Mouse (Mus musculus) T-helper 1 cell (primary cell): ENCODE measurements around the gene Galnt16.

ENCODE experiments used
- in situ Hi-C: fragments of 300-600 bp; cut with MboI, MseI; formaldehyde crosslinking; loops from one replicate; pipeline ENCODE4 v1.15.1; 2025; ENCODE audit warnings: high pct_unique_total_duplicates

The Galnt16 gene

DNA sequence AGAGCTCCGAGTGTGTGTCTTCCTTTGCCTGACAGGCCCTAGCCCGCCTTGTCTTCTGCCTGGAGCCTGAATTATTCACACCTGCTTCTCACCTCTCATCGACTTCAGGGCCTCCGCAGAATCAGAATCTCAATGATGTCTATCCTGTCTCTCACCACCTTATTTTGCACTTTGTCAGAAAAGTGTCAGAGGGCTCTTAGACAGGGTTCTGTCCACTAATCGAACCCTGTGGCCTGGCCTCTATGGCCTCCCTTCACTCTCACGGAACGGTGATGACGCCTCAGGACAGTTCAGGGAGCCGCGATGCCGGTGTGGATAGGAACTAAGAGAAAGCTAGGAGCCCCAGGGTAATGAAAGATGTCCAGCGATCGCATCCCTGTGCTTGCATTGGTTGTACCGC, at the start of gene Galnt16:
Gene Galnt16, plus strand, starts transcription at position 301 of the 400 bp plus-strand sequence.
- in situ Hi-C loops: no loop called here

DNA sequence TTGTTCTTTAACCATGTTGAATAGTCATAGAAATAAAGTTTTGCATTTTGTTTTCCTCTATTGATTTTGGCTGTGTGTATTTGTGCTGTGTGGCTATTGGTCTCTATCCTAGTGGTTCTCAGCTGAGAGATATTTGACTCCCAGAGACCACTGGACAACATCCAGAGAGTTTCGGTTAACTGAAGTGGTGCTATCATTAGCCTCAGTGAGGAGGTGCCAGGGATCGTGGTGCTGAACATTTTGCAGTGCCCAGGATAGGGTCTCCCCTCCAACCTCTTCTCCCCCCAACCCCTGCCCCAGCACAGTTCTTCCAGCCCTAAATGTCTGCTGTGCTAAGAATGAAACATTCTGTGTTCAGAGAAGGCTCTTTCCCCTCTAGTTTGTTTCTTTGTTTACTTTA, 47.9 kb upstream of the Galnt16 start:
- in situ Hi-C loops: no loop called here

DNA sequence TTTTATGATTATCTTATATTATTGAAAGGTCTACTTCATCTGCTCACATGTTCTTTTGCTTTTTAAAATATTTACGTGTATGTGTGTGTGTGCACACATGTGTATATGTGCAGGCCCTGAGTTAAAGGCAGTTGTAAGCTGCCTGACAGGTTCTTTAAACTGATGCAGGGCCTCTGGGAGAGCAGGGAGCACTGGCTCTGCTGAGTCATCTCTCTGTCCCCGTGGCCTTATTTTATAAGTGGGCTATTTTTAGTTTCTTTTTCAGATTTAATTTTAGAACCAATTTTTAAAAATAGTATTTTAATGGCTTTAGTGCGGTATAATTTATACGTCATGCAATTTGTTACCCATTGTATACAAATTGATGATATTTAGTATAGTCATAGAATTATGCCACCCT, 46.2 kb upstream of the Galnt16 start:
- in situ Hi-C loops: no loop called here

DNA sequence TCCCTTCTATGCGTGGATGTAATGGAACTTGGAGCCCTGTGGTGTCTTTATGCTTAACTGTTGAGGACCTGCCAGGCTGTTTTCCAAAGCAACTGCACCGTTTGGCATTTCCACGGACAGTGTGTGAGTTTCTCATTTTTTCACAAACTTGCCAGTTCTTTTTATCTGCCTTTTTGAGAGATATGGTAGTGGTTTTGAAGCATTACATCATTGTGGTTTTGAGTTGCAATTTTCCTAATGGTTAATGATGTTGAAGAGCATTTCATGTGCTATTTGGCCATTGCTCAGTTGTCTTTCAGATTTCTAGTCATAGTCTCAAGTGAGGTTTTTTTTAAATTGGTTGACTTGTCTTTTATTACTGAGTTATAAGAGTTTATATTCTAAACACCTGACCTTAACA, 44.3 kb upstream of the Galnt16 start:
- in situ Hi-C loops: no loop called here

DNA sequence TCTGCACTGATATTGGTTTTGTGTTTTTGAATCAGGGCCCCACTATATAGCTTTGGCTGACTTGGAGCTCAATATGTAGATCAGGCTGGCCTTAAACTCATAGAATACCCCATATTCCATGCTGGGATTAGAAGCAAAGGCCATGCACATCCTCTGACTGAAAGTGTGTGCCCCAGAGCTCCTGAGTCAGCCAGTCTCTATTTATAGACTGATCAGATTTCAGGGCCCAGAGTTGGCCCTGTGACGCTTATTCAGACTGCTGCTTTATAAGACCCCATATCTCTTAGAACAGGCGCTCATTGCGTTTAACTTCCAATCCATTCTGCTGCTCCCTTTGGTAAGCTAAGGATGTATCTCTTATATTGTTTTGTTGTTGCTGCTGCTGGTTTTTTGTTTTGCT, 38.1 kb upstream of the Galnt16 start:
- in situ Hi-C loops: no loop called here

DNA sequence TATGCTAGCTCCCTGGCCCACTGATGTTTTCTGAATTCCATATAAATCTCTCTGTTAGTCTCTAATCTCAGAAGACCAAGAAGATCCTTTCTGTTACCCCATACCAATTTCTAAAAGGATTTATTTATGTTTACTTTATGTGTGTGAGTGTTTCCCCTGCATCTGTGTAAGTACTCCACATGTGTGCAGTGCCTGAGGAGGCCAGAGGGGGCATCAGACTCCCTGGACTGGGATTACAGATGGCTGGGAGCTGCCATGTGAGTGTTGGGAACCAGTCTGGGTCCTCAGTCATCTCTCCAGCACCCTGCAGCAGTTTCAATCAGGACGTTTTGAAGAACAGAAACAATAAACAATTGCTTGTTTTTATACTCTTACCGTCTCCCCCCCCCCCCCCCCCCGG, 34.7 kb upstream of the Galnt16 start:
- in situ Hi-C loops: no loop called here

DNA sequence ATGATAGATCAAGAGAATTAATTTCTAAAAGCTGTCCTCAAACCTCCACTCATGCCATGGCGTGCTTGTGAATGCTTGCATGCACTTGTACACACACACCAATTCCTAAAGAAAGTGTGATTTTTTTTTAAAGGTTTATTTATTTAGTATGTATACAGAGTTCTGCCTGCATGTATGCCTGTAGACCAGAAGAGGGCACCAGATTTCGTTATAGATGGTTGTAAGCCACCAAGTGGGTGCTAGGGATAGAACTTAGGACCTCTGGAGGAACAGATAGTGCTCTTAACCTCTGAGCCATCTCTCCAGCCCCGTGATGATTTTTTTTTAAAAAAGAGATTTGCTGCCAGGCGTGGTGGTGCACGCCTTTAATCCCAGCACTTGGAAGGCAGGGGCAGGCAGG, 24.8 kb upstream of the Galnt16 start:
- in situ Hi-C loops: no loop called here

DNA sequence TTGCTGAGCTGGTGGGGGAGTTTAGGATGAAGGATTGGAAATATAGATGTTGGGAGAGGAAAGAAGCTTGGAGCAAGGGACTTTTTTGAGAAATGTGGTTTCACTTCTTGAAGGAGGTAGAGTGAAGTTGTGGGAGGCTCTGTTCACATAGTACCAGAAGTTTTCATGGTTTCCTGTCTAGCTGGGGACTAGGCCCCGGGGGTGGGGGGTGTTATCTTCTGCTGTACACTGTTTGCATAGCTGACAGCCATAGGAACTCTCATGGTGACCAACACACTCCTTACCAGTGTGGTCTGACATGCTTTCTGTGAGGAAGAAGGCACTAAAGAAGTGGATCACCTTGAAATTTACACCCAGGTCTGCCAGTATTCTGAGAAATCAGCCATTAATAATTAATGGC, 22.4 kb upstream of the Galnt16 start:
- in situ Hi-C loops: no loop called here

DNA sequence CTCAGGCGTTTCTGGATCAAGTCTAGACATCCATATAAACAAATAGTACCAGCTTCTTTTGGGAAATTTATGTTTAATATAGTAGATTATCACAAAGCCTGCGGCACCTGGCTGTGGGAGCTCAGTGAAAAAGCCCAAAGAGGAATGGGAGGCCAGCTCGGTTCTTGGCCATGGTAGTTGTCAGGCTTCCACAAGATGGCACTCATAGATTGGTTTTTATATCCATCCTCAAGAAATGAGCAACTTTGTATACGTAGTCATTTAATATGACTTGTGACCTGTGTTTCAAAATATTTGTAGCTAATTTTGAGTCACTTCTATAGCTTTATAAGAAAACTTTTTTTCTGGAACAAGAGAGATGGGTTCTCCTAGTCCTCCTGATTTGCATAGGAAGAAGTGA, 19.7 kb upstream of the Galnt16 start:
- in situ Hi-C loops: no loop called here

DNA sequence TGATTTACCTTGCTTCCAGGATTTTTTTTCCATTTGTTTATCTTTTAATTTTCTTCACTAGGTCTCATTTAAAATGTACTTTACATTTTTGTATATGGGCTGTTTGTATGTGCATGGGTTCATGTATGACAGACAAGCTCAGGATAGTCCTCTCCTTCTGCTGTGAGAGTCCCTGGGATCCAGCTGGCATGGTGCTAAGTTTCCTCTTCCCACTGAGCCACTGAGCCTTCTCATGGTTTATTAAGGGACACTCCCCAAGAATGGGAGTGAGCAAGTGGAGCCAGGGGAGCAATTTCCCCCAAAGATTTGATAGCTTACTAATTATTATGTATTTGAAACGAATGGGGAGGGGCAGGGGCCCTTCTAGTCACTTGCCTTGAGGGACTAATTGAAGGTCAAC, 17.6 kb upstream of the Galnt16 start:
- in situ Hi-C loops: no loop called here

DNA sequence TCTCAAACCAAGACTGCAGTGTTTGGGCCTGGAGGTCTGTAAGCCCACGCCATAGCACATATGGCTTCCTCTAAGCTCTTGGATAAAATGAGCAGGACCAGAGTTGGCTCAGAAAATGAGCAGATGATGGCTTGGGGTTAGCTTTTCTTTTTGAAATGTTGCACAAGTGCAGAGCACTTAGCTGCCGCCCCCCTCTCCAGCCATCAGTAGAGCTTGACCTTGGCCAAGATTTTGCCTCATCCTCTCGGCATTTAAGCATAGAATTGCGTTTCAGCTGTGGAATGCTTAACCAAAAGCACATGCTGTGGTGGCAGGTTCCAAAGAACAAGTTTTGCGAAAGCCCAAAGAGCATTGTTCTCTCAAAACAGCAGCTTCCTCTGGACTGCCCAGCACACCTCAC, 13.4 kb upstream of the Galnt16 start:
- in situ Hi-C loops: no loop called here

DNA sequence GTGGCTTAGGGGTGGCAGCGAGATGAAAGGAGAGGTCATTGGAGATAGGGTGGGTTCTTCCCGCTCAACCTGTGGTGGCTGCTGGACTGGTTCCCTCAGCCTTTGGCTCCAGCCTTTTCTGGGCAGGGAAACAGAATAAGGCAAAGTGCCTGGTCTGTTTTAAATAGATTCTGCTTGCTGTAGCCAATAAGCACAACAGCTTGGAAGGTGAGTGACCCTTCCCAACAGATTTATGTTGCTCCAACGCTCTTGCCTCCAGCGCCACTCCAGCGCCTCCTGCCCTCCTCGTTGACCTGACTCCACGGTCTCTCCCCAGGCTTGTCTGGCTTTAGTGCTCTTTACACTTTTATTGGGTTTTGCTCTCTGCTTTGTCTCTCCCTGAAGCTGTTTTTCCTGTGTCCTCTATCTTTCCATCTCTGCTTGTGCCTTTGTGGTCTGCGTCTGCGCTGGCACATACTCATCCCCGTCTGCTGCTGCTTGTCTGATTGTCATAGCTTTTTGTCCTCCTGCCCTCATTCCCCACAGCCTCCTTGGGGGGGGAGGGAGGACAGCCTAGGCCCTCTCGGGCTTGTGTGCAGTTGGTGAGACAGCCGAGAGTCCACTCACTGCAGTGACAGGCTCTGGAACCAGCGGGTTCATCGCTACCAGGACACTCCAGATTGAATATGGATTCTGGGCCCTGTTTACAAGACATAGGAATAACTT, 10.9 kb upstream of the Galnt16 start:
- in situ Hi-C loops: no loop called here

DNA sequence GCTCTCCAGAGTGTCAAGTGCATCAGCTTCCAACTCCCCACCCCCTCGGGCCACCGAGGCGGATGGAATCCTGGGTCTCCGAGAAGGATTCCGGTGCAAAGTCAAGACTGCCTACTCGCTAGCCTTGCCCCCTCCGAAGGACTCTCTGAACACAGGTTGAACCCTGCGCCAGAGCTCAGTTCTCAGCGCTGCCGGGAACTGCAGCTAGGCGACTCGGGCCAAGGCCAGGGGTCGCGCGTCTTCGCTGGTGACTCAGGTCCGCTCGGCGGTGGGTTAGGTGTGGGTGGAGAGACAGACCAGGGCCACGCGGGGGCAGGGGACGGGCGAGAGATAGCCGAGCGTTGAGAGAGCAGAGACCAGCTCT, 298 bp downstream of the Galnt16 start:
- in situ Hi-C loops: no loop called here

DNA sequence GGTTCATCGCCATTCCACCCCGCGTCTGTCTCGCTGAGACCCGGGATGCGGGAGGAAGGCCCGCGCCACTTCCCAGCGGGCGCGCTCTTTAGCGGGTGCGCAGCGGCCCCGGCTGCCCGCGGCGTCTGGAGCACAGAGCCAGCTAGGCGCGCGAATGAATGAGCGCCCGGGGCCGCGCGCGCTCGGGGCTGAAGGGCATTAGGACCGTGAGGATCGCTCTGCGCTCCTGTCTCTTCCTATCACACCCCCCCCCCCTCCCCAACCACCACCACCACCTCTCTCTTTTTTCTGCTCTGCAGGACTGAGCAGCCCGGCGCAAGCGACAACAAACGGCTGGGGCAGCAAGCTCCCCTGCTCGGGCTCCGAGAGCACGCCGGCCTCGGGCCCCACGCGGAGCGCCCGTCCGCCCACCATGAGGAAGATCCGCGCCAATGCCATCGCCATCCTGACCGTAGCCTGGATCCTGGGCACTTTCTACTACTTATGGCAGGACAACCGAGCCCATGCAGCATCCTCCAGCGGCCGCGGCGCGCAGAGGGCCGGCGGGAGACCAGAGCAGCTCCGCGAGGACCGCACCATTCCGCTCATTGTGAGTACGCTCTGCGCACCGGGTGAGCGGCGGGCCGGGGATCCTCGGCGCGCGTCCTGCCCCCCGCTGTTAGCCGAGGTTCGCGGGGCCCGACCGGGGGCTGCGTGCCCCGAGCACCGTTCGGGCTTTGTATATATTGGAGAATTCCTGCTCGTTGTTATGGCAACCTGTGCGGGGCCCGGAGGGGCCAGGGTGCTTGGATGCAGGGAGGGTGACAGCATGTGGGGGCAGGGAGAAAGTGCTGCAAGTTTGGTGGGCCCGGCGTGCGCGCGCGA, 912 bp downstream of the Galnt16 start:
- in situ Hi-C loops: no loop called here

DNA sequence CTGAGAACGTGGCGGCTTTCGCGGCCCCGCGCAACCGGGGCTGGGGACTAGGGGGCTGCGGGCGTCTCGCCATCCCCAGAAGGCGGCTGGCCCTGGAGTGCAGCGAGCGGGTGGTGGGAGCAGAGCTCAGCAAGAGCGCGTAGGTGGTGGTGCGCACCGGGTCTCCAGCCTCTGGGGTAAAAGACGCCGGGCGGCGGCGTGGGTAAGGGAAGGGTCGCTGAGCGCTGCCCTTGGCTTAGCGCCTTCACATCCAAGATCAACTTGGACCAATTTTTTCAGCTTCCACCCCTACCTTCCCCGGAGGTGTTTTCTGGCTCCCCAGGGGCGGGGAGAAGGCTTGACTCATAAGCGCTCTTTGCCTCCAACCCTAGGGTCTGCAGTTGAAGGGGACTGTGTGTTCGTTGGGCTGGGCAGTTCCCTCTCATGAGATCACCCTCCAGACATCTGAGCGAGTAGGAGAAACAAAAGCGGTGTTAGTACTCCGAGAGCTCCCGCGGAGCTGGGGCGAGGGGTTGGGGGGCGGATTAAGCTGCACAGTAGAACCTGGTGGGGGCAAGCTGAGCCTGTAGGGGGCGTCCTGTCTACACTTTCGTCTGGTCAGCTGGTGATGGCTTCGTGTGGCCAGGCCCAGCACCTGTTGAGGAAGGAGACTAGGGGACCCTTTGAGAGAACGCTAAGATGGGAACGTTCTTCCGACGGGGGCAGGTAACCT, 1.7 kb downstream of the Galnt16 start:
- in situ Hi-C loops: no loop called here

DNA sequence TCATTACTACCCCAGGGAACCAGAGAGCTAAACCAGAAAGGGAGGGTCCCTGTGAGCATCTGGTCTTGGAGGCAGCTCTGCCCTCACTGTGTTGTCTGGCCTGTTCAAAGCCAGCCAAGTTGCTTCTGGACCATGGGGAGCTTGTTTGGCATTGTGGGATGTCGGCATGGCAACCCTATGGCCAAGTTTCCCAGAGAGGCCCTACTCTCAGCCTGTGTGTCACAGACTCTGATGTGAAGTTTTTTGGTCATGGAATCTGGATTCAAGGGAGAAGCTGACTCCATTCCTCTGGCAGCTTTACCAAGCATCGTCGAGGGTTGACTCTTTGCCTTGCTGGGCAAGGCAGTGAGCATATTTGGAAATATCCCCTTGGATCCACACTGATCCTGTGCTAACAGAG, 3.9 kb downstream of the Galnt16 start:
- in situ Hi-C loops: no loop called here

DNA sequence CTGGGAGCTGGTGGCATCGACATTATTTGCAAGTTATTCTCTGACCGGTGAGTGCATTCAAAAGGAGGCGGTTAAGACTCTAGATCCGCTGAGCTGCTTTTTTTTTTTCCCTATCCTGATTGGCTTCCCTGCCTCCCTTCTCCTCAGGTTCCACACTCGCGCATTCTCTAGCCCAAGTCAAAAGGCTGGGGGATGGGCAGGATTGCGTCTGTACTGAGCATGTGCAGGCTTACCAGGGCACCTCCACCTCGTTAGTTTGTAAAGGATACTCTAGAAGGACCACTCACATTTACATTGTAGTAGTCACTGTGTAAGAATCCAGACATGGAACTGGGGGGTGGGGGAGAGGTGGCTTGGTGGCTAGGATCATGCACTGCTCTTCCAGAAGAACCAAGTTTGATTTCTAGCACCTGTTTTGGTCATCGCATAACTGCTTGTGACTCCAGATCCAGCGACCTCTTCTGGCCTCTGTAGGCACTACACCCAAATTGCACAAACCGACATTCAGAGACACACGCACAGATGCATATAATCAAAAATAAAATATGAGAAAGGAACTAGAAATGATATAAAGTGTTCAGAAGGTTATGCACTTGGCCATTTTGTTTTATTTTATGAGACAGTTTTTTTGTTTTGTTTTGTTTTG, 6.3 kb downstream of the Galnt16 start:
- in situ Hi-C loops: no loop called here

DNA sequence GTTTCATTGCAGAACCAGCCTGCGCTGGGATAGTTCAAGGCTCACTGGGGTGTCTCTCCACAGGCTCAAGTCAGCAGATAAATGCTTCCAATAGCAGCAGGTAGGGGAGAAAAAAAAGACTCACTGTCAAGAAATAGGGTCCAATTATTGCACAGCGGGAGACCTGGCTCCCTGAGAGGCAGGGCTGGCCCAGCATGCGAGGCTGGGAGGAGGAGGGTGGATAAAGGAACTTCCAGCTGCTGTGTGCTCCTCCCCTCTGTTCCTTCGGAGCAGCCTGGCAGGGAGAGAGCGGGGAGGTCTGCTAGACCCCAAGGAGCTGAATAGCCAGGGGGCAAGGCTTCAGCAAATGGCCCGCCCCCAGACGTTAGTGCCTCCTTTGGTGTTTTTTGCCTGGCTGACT, 7.4 kb downstream of the Galnt16 start:
- in situ Hi-C loops: no loop called here

DNA sequence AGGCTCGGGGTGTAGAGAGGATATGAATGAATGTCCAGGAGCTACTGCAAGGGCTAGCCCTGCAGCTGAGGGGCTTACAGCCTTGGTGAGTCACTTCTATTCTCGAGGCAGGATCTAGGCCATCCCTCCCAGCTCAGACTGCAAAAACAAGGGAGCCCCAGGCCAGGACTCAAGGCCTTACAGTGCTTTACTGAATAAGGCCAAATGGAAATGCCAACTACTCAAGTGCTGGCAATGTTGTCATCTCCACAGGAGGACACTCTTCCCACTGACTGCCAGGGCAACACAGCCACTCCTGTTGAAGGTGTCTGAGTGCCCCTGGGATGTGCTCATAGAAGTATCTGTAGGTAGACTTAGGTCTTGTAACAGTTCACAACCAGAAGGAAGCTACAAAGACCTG, 8.4 kb downstream of the Galnt16 start:
- in situ Hi-C loops: no loop called here

DNA sequence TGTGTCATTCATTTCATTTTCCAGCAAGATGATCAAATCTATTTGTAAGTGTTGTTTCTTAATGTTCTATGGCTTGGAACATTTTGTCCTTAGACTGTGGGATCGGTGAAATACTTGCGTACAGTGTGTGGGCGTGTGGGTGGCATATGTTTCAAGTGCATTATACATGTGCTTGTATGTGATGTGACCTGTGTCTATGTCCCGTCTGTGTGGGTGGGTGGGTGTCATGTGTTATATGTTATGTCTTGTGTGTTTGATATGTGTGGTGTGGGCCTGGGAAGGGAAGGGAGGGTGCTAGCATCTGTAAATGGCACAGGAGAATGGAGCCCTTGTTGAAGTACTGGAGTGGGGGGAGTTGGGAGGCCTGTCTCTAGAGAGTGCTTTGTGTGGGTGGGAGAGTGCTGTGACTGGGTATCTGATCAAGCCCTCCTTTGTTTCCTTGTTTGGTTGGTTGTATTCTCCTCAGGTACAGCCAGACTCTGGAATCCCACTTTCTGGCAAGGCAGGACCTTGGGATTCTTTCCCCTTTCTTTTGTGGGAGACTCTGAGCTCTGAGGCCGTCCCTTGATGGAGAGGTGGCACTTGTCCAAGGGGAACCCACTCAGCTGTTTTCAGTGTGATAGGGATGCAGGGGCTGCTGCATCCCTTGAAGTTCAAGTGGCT, 9.8 kb downstream of the Galnt16 start:
- in situ Hi-C loops: no loop called here

DNA sequence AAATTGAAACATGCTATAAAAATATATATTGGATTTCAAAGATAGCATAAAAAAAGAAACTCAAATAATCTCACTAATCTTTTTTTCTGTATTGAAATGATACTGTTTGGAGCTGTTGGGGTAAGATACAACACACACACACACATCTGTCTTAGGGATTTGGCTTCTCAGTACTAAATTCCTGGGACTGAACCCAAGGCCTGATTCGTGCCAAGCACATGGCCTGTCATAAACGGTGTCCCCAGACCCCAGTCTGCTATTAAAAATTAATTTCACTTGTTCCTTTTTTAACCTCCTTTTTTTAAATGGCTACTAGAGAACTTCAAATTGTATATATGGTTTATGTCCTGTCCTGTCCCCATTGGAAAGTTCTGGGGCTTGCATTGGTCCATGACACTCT, 12.0 kb downstream of the Galnt16 start:
- in situ Hi-C loops: no loop called here

DNA sequence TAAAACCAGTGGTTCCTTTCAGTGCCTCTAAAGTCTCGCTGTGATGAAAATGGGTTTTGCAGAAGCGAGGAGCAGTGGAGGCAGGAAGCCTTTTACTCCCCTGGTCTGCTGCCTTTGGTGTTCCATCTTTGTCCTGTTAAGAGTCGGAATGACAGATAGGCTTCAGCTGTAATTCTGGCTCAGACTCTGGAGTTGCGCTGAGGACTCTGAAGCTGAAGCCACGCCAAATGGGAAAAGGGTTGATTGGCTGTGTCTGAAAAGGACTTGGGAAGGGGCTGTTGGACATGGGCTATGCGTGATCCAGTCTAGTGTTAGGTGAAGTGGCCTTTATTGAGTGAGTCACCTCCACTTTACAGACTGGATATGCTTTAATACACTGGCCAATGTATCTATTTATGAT, 12.6 kb downstream of the Galnt16 start:
- in situ Hi-C loops: no loop called here
